Mouse (Mus musculus) heart, postnatal 0 days (tissue): Measurements from ENCODE around the gene Ccdc57. TPM values are rescaled to one million over a fixed set of nuclear protein-coding genes. Genes with fewer than 3 reads are reported as not detected.

ENCODE experiments used
- ATAC-seq: fragments of 200-750 bp; cut with Nextera tagmentation; 2 replicates; pipeline ENCODE4 v1.8.0; 2017; ENCODE audit warnings: low read depth, moderate number of reproducible peaks, moderate library complexity; ENCODE audit not compliant: insufficient read depth
- DNase-seq: peaks from one replicate; pipeline ENCODE4 v3.0.0-alpha.2; 2016; ENCODE audit warnings: low spot score
- H3K27ac ChIP-seq: fragments of 300-500 bp; sonication (generic); 2 replicates; pipeline ENCODE4 v1.5.1; 2014; ENCODE audit warnings: low read depth, mild to moderate bottlenecking
- H3K27me3 ChIP-seq: fragments of 300-500 bp; sonication (generic); 2 replicates; pipeline ENCODE4 v1.6.1; 2014; ENCODE audit warnings: low read length, mixed read lengths; ENCODE audit not compliant: control insufficient read depth, insufficient read depth
- H3K36me3 ChIP-seq: fragments of 300-500 bp; sonication (generic); replicated peaks from 2 replicates; pipeline ENCODE4 v1.6.1; 2014; ENCODE audit warnings: low read length, mixed read lengths; ENCODE audit not compliant: control insufficient read depth, insufficient read depth
- H3K4me1 ChIP-seq: fragments of 300-500 bp; sonication (generic); 2 replicates; pipeline ENCODE4 v1.6.1; 2014; ENCODE audit warnings: antibody characterized with exemption; ENCODE audit not compliant: control insufficient read depth, insufficient read depth
- H3K4me2 ChIP-seq: fragments of 300-500 bp; sonication (generic); 2 replicates; pipeline ENCODE4 v1.6.1; 2014; ENCODE audit warnings: low read depth, mild to moderate bottlenecking, low read length, moderate library complexity
- H3K4me3 ChIP-seq: fragments of 300-500 bp; sonication (generic); 2 replicates; pipeline ENCODE4 v1.5.1; 2014; ENCODE audit warnings: low read depth, low read length
- H3K9ac ChIP-seq: fragments of 300-500 bp; sonication (generic); replicated peaks from 2 replicates; pipeline ENCODE4 v1.6.1; 2014; ENCODE audit warnings: low read depth, low read length, mixed read lengths
- H3K9me3 ChIP-seq: fragments of 300-500 bp; sonication (generic); replicated peaks from 2 replicates; pipeline ENCODE4 v1.6.1; 2016; ENCODE audit warnings: low read length; ENCODE audit not compliant: control insufficient read depth
- CTCF ChIP-seq: IDR thresholded peaks from 2 replicates; pipeline ENCODE4 v1.5.1; 2016; ENCODE audit warnings: antibody characterized with exemption, control low read depth, low read depth
- EP300 ChIP-seq: IDR thresholded peaks from 2 replicates; pipeline ENCODE4 v1.6.1; 2016; ENCODE audit warnings: antibody characterized with exemption, low read depth
- WGBS: fragments of 180-500 bp; shearing (Covaris S2); extraction: QIAGEN DNeasy Blood & Tissue Kit; methylation state at CpG from one replicate; pipeline ENCODE4 v1.1.7; 2014; 5-methylcytosine and 5-hydroxymethylcytosine counted together
- polyA plus RNA-seq: library from polyadenylated mRNA; unstranded; fragments of >200 nt; fragmentation: Nextera tagmentation; extraction: Ambion mirVana; gene quantifications from 2 replicates; pipeline ENCODE4 v1.2.1, GENCODE M21; 2015
- total RNA-seq: library from RNA; depleted of rRNA; stranded (reverse); fragments of >200 nt; gene quantifications from 2 replicates; pipeline ENCODE4 v1.2.3, GENCODE M21; 2014; ENCODE audit warnings: low replicate concordance

Gene Ccdc57
- total and polyA plus RNA-seq, 2 experiments from 2014 or later = 1.5 to 1.6 TPM

- no peak overlapping the region for H3K4me2 ChIP-seq
- WGBS = 53% methylated on average over 6 of the region's 6 CpGs
- no peak for DNase-seq
- TF ChIP-seq EP300 (no peak), CTCF (no peak)
- no peaks in the 10 kb centered on the region for H3K4me1 ChIP-seq
- no peak overlapping the region for H3K9ac ChIP-seq
- H3K36me3 ChIP-seq = peaks cover 96% of the 10 kb centered on the region
- no peak for ATAC-seq
- H3K27me3 ChIP-seq = no peaks in the 10 kb centered on the region
- H3K9me3 ChIP-seq = no peaks in the 10 kb centered on the region
- H3K27ac ChIP-seq = no peak overlapping the region
- H3K4me3 ChIP-seq = no peak overlapping the region
Observed at GRCm38 (mm10) chr11:120973318-120973717, 40.6 kb upstream of the Ccdc57 start.

GRCm38 (mm10) chr11:120971237-120971636 is 38.6 kb upstream of the Ccdc57 start:
- no peak overlapping the region for H3K4me2 ChIP-seq
- no peak overlapping the region for H3K9ac ChIP-seq
- no peak overlapping the region for H3K4me3 ChIP-seq
- H3K36me3 ChIP-seq = peaks cover 97% of the 10 kb centered on the region
- TF ChIP-seq EP300 = no peak
- TF ChIP-seq CTCF = no peak
- DNase-seq (no peak), ATAC-seq (no peak)
- H3K27me3 ChIP-seq = no peaks in the 10 kb centered on the region
- 91% methylated on average over 5 of the region's 5 CpGs for WGBS
- no peak overlapping the region for H3K27ac ChIP-seq
- no peaks in the 10 kb centered on the region for H3K9me3 ChIP-seq
- H3K4me1 ChIP-seq = no peaks in the 10 kb centered on the region

GRCm38 (mm10) chr11:120969742-120970141 is 37.1 kb upstream of the Ccdc57 start:
- Histone ChIP-seq H3K9me3 (no peaks in the 10 kb centered on the region), H3K4me2 (no peak overlapping the region), H3K27ac (no peak overlapping the region), H3K4me1 (0 out of 2 replicates have a peak, but pooled peaks cover 6% of the 10 kb centered on the region), H3K27me3 (no peaks in the 10 kb centered on the region), H3K4me3 (no peak overlapping the region), H3K9ac (no peak overlapping the region), H3K36me3 (peaks cover 99% of the 10 kb centered on the region)
- no peak for TF ChIP-seq EP300
- no peak for TF ChIP-seq CTCF
- 94% methylated on average over 5 of the region's 5 CpGs for WGBS
- DNase-seq = no peak
- ATAC-seq = no peak

GRCm38 (mm10) chr11:120965587-120965986 is 32.9 kb upstream of the Ccdc57 start:
- ATAC-seq = no peak
- WGBS = 71% methylated on average over 4 of the region's 4 CpGs
- no peak overlapping the region for H3K4me2 ChIP-seq

GRCm38 (mm10) chr11:120964195-120965157 is 31.8 kb upstream of the Ccdc57 start:
- H3K27ac ChIP-seq = no peak overlapping the region
- H3K27me3 ChIP-seq = no peaks in the 10 kb centered on the region
- WGBS = 45% methylated on average over 10 of the region's 10 CpGs
- peak; percentile 52; the same call in 1 of the 2 replicates for ATAC-seq
- H3K4me1 ChIP-seq = peaks cover 16% of the 10 kb centered on the region; the same call in 1 of the 2 replicates
- no peaks in the 10 kb centered on the region for H3K9me3 ChIP-seq
- no peak overlapping the region for H3K4me3 ChIP-seq
- H3K9ac ChIP-seq = no peak overlapping the region
- no peak for DNase-seq
- peaks cover 82% of the 10 kb centered on the region for H3K36me3 ChIP-seq
- TF ChIP-seq CTCF (no peak), EP300 (no peak)
- no peak overlapping the region for H3K4me2 ChIP-seq

More at GRCm38 (mm10) chr11:120965587-120965986, 32.9 kb upstream of the Ccdc57 start:
- H3K36me3 ChIP-seq = peaks cover 93% of the 10 kb centered on the region
- DNase-seq = no peak
- no peaks in the 10 kb centered on the region for H3K27me3 ChIP-seq
- no peak overlapping the region for H3K27ac ChIP-seq
- TF ChIP-seq EP300 (no peak), CTCF (no peak)
- H3K9me3 ChIP-seq = no peaks in the 10 kb centered on the region
- no peak overlapping the region for H3K9ac ChIP-seq
- 0 out of 2 replicates have a peak, but pooled peaks cover 10% of the 10 kb centered on the region for H3K4me1 ChIP-seq
- no peak overlapping the region for H3K4me3 ChIP-seq
